Mouse (Mus musculus) ES-Bruce4 (cell line): ENCODE results near the gene Gimap5.

ENCODE experiments used
- CTCF ChIP-seq: IDR thresholded peaks from one replicate; pipeline ENCODE4 v1.8.1; 2011; ENCODE audit warnings: low read depth, low read length
- POLR2A ChIP-seq: IDR thresholded peaks from one replicate; pipeline ENCODE4 v1.8.1; 2011; ENCODE audit warnings: low read length; ENCODE audit not compliant: insufficient read depth

DNA sequence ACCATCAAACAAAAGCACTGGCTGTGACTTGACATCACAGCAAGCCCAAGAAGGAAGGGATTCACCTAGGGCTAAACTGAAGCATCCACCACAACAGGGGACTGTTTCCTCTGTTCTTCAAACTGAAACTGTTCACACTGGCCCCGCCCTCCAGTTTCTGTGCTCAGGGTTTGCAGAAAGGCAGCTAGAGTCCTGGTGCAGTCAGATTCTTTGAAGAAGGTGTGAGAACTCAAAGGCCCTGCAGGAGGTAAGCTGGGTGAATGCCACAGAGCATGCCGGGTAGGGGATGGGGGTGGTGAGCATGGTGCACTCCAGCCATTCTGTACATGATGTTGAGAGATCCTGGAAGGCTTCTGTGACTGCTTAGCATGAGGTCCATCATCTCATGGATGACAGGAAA, 27.5 kb upstream of the Gimap5 start, which contains the start of the genes Gm28053 and Gimap7:
- TF ChIP-seq CTCF (no peak), POLR2A (no peak)
